Mouse (Mus musculus) gastrocnemius, postnatal 4 days (tissue): ENCODE data around the gene Scn8a. TPM values are rescaled to one million over a fixed set of nuclear protein-coding genes. Genes with fewer than 3 reads are reported as not detected.

ENCODE experiments used
- DNase-seq, 2 experiments: peaks; one replicate each; pipeline ENCODE4 v3.0.0; 2021 to 2022; ENCODE audit warnings: low spot score in 2 of 2, mixed read lengths in 2 of 2
- total RNA-seq, 2 experiments: library from RNA; stranded (reverse); gene quantifications; 2 replicates each; pipeline ENCODE4 v1.2.3; 2021

Scn8a gene
- total RNA-seq, 2 experiments from 2014 or later, result 1.2 to 1.9 TPM

DNA sequence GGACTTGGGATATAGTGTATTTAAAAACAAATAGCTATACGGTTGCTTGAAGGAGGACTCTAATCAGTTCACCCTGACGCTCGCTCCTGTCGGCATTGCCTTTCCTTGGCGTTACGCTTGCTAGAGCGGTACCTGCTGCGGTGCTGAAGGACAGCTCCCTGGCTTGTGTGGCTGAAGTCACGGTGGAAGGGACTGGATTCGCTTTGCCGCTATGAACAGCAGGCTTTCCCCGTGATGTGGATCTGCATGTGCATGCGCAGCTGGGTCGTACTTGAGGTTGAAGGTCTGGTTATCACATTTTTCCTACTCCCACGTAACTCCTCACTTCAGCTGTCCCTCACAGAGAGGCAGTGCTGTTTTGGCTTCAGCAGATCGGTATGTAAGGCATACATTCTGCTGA lies 3.5 kb downstream of the Scn8a start:
- DNase-seq, result peak; percentile 51 to 77

DNA sequence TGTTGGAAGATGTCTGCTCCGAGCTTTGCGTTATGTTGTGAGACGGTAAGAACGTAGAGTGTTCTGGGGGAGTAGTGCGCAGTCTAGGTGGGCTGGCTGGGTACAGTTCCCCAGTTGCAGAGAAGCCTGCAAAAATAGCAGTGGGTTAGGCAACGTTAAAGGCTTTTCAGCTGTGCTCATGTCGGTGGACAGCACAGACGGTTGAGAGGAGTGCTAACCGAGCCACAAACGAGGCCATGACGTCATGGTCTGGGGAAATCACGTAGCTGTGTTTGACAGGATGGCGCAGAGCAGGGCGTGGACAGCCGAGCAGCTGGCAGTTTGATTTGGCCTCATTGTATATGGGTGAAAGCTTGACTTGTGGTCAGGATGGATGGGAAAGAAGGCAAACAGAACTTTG lies 9.4 kb downstream of the Scn8a start:
- DNase-seq, result no peak

DNA sequence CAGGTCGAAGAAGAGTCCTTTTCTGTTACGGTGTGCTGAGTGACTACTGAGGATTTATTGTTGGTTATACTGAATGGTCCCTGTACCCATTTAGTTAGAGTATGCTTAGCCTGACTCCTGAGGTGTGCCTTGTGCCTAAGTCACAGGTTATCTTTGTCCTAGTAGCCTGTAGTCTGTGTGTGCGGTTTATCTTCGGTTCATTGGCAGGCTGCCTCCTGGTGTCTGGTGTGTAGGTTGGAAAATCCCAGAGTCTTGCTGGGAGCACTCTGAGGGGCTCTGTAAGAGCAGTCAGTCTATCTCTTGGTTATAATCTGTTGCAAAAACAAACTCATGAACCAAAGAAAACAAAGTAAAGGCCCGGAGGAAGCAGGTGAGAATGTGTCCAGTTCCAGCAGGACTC lies 11.7 kb downstream of the Scn8a start:
- DNase-seq, result no peak

DNA sequence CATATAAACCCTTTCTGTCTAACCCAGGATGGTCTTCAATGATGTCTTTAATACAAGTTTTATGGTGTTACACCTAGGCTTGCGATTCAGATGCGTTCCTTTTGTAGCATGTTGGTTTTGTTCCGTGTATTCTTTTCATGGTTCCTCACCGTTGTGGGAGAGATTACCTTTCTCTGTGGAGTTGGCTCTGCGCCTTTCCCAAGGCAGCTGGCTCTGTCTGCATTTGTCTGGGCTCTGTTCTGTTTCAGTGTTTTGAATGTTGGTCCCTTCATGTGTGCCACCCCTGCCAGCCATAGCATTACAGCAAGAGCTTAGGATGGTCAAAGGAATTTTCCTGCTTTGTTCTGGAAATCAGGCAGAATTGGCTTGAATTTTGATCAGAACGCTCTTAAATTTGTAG lies 14.8 kb downstream of the Scn8a start:
- DNase-seq, result peak in 1 of 2 experiments; percentile 2

DNA sequence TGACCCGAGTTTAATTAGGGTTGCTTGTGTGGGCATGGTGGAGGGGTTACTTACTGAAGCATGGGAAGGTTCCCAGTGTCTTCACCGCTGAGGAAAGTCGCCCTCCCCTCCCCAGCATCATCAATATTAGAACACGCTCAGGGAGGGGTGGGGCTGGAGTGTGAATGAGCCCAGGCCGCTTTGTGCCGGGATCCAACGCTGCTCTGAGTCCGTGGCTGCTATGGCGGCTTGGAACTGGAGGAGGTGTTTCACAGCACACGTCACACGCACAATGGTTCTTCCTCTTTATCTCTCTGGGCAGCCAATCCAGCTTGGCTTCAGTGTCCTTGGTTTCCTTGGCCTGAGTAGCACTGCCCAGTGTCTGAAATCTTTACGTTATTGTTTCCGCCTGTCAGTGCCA lies 22.3 kb downstream of the Scn8a start:
- DNase-seq, result no peak

DNA sequence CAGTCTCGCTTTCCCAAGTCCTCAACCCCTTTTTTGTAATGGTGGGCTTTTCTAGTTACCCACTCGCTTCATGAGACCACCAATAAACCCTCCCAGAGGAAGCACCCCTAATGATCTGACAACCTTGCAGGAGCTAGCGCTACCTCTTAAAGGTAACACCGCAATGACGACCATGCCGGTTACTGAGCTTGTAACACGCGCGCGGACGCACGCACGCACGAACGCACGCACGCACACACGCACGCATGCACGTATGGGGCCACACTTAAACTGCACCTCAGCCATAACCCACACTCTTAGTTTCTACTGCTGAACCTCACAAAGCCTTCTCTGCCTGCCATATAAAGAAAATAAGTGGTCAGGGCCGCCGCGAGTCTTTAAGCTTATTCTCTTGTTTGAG lies 26.8 kb downstream of the Scn8a start:
- no peak for DNase-seq

DNA sequence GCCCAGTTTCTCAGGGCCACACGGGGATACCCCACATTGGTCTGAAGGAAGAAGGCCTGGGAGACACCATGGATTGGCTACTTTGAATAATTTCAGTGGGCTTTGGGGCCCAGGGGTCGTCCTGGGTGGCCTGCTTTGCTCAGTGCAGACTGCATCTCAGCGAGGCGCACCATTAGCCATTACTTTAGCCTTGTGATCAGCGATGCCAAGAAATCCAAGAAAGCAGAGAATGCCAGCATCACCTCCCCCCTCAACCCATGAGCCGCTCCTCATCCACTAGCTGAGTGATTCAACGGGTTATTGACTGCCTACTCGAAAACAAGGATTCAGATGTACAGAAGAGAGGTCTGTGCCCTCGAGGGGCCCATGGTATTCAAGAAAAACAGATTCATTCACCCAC lies 34.2 kb downstream of the Scn8a start:
- DNase-seq, result no peak

DNA sequence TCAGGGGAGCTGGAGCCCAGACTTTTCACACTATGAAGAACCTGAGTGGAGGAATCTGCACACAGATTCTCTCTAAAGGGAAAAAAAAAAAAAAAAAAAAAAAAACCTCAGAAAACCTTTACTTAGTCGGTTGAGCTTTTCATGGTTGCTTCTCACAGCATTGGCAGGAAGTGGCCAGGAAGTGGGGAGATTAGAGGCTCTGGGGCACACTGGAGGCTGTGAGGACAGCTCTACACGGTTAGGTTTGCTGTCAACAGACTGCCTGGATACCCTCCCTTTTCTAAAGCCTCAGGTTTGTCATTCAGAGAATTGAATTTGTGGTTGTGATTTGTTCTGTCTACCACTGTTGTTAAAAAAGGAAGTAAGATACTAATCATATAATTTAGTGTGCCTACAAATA lies 35.3 kb downstream of the Scn8a start:
- no peak for DNase-seq

DNA sequence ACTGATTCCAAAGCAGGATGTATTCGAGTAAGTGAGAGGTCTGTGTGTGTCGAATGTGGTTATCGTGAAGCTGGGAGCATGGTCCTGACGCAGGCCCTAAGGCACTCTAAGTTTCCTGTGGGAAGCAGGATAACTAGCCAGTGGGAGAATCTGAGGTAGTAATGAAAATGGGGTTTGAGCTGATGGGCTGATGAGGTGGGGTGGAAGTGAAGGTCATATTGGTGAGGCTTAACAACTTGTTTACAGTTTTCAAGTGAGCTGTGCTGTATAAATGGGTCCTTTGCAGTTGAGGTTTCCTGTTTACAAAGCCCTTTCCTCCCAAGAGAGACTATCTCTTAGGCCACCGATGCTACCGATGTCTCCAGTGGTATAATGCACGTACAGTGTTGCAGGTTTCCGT lies 36.1 kb downstream of the Scn8a start:
- DNase-seq, result no peak

DNA sequence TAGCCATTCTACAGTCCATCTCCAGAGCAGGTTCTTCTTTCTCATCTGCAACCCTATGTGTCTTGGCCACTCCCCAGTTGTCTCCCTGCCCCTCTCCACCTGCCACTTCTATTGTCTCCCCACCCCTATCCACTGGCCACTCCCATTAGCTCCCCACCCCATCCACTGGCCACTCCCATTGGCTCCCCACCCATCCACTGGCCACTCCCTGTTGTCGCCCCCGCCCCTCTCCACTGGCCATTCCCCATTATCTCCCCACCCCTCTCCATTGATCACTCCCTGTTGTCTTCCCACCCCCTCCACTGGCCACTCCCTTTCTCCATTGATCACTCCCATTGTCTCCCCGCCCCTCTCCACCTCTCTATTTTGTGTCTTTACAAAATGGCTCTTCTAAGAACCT lies 39.2 kb downstream of the Scn8a start:
- no peak for DNase-seq

DNA sequence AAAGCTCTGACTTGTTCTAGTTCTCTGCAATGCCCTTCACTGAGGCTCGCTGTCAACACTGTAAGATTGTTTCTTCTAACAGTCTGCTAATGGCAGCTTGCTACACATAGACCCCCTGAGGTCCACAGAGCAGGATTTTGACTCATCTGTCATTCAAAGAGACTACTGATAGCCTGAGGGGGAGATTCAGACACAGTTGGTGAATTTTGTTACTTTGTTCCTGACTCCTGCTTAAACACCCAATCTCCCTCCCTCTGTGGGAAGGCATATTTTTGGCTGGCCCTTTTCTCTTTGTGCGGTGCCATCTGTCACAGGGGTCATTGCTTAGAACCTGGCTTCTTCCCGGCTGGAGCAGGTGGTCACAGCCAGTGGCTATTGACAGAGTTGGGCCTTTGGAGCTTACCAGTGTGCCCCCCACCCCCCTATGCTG lies 40.1 kb downstream of the Scn8a start:
- no peak for DNase-seq

DNA sequence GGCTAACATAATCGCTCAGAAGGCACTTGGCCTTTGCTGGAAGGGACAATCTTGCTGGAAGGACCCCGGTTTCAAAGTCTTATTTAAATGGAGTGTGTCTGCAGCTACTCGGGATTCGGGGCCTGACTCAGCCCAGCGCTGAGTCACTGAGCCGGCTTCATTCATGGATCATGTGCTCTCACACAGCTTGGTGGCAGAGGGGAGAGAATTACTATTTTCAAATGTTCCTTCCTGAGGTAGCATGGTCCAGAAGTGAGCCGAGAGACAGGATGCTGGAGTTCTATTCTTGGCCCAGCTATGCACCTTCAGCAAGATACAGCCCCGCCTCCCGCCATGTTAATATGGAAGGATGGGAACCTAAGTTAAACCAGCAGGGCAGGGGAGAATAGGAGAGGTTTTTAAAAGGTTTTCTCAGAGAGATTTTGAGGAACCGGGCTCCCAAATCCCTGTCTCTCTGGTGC lies 40.8 kb downstream of the Scn8a start:
- no peak for DNase-seq

DNA sequence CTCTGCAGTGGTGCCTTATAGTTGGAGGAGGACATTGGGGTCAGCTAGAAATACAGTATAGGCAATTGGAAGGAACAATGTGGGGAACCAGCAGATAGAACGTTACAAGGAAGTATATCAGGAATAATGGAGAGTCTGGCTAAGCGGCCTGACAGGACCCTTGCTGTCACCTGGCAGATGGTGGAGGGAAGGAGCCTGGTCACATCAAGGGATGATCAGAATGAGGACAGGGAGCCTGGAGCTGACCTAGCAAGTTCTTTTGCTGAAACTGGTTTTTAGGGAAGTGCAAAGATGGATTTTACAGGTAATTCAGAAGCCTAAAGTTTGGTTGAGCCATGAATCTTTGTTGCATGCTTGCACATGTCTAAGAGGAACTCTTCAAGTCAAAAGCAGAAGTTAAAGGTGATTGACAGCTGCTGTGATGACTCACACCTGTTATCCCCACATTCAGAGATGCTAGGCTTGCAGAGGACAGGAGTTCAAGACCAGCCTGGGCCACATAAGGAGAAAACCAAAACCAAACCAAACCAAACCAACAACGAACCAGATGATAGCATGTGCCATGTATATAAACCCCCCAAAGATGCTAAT lies 43.1 kb downstream of the Scn8a start:
- no peak for DNase-seq

DNA sequence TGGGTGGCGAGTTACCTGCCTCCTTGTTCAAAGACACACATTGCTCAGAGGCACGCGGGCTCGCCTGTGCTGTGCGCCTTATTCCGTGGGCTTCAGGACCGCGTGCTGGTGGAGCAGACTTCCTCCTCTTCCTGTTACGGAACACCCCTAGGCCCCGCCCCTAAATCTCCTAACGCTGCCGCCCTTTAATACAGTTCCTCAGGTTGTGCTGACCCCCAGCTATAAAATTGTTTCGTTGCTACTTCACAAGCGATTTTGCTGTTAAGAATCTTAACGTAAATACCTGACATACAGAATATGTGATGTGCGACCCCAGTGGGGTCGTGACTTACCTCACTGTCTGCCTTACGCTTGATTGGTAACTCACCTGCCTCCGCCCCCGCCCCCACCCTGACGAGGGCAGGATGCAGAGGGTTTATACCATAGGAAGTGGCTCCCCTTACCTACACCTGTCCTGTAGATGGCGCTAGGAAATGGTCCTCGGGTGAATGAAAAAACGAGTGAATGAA lies 45.1 kb downstream of the Scn8a start:
- no peak for DNase-seq

DNA sequence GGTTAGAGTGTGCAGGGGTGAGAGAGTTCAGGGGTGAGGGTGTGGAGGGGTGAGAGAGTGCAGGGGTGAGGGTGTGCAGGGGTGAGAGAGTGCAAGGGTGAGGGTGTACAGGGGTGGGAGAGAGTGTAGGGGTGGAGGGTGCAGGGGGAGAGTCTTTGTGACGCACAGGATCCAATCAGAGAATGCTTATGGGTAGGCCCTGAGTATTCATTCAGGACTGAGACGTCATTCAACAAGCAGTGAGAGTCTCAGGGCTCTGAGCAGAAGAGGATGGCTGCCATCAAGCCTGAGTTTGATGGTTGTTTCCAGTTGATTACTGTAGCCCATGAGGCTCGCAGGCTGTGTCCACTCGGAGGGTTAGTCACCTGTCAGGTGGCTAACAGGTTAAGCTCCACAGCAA lies 48.4 kb downstream of the Scn8a start:
- no peak for DNase-seq

DNA sequence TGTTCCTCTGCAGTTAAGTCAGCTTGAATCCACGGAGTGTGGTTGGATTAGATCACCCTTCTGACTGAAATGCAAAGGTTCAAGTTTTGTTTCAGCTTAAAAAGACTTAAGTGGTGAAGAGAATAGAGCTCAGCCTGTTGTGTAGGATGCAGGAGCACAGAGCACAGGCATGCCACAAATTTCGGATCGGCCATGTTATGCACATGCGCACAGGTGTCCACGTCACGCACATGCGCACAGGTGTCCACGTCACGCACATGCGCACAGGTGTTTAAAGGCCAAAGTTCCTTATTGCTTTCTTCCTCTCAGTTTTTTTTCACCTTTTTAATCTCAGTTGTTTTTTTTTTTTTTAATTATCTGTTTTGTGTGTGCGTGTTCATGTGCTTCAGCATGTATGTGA lies 52.6 kb downstream of the Scn8a start:
- no peak for DNase-seq

DNA sequence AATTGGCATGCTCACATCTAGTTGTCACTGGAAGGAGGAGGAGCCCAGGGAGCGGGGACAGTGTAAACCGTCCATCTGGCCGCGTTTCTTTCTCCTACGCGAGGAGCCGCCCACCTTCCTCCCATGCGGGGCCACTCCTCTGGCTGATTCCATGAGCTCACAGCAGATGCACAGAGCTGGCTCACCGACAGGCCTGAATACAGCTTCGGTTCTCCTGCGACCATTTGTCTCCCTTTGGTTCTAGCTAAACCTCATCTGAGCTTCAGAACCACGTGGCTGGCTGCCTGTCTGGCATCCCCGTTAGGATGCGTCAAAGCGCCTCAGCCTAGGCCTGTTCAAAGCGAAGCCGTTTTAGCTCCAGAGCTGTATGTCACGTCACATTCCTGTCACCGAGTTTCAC lies 53.8 kb downstream of the Scn8a start:
- peak; percentile 33 to 56 for DNase-seq

DNA sequence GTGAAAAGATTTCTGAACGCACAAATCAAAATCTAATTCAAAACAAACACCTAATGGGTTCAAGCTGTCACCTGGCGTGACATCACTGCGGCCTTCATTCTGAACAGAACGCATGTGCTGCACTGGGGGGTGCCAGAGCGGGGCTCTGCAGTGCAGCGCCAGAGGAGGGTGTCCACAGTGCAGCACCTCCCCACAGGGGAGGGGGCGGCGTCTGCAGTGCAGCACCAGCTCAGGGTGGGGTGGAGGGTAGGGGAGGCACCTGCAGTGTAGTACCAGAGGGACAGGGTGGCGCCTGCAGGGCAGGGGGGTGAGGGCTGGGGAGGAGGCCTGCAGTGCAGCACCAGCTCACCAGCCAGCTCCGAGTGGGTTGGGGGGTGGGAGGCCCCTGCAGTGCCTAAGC lies 55.3 kb downstream of the Scn8a start:
- DNase-seq, result no peak

DNA sequence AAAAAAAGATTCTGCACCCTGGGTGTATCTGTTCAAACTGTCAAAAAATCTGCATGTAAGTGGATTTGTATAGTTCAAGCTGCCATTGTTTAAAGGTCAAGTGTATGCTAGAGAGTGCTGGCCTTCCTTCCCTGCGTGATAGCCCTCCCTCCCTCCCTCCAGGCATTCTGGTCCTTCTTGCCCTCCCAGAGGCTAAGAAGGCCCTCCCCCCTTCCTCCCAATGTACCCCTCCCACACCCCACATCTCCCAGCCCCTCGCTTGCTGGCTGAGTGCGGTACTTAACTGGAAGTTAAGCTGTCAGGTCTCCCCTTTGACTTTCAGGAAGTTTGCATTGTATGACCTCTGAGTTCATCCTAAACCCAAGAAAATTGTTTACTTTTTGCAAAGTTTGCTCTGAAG lies 60.8 kb downstream of the Scn8a start:
- no peak for DNase-seq

DNA sequence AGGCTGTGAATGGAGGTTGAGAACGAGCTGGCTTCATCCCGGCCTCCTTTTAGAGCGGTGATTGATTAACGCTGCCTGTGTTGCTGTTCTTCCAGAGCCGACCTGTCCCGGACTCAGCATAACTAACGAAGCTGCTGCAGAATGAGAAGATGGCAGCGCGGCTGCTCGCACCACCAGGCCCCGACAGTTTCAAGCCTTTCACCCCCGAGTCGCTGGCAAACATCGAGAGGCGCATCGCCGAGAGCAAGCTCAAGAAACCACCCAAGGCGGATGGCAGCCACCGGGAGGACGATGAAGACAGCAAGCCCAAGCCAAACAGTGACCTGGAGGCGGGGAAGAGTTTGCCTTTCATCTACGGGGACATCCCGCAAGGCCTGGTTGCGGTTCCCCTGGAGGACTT lies 66.5 kb downstream of the Scn8a start:
- DNase-seq, result no peak

DNA sequence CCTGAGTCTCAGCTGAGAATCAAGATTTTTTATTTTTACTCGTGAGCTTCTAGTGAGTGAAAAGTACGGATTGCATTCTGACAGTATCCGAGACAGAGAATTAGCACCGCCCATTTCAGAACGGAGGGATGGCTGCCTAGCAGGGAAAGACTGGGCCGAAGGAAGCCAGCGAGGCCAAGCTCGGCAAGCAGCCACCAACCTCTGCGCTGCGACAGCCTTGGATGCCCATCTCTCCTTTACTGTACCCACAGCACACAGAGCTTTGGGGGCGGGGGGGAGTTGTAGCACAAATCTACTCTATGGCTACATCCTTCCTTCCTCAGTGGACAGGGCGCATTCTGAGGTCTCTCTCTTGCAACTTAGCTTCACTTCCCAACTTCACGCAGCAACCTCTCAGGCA lies 78.7 kb downstream of the Scn8a start:
- DNase-seq, result no peak

DNA sequence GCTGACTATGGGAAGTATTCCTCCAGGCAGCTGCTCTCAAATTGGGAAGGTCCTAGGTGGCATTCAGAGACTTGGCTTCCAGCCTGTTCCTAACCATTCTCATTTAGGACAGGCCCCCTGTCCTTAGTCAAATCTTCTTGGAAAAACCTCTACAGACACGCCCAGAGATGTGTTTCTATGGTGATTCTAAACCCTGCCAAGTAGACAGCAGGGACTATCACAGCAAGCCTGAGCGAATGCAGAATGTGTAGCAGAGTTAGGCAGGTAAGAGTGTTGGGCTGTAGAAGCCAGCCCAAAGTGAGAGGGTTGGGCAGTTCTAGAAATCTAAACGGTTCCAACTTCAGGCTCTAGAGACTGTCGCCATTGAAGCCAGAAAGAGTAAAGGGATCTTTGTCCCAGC lies 79.5 kb downstream of the Scn8a start:
- DNase-seq, result no peak

DNA sequence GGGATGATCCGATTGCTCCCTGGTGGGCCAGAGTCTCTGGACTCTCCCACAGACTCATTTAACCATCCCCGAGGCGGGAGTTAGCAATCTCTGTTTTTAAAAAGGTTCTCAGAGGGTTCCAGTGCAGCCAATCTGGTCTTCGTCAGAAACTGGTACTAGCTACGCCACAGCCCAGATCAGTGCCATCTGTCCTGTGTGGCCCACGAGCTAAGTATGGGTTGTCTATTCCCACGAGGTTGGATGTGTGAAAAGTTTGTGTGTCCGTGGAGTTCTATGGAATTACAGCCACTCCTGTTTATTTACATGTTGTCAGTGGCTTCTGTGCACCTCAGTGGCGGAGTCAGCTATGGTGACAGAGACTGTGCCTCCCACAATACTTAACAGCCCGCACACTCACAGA lies 81.8 kb downstream of the Scn8a start:
- no peak for DNase-seq

DNA sequence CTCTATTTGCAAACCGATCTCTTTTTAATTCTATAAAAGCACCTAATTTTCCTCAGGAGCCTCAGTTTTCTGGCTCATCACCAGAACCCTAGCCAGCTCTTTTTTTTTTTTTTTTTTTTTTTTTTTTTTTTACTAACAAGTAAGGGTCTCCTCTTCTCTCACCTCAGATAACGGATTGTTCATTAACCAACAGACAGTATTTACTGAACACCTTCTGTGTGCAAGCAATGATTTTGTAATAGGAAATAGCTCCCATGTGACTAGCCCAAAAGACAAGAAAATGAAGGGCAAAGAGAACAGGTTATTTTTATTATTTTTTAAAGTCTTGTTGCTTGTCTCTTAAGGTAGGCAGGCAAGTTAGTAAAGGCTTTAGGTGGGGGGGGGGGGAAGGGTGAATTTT lies 82.6 kb downstream of the Scn8a start:
- no peak for DNase-seq
